Mouse (Mus musculus) MEL-GATA-1-ER (cell line): ENCODE measurements at regions not wholly inside any gene's neighbourhood (a gene's known extent, or its start where the extent isn't known, plus 50 kb on each side); places are given as distances from the start of the nearest gene placed in this dataset.

Source experiments
- DNase-seq: peaks from one replicate; pipeline ENCODE4 v3.0.0-alpha.2; 2012; ENCODE audit warnings: low read depth; ENCODE audit errors: extremely low read depth

DNA sequence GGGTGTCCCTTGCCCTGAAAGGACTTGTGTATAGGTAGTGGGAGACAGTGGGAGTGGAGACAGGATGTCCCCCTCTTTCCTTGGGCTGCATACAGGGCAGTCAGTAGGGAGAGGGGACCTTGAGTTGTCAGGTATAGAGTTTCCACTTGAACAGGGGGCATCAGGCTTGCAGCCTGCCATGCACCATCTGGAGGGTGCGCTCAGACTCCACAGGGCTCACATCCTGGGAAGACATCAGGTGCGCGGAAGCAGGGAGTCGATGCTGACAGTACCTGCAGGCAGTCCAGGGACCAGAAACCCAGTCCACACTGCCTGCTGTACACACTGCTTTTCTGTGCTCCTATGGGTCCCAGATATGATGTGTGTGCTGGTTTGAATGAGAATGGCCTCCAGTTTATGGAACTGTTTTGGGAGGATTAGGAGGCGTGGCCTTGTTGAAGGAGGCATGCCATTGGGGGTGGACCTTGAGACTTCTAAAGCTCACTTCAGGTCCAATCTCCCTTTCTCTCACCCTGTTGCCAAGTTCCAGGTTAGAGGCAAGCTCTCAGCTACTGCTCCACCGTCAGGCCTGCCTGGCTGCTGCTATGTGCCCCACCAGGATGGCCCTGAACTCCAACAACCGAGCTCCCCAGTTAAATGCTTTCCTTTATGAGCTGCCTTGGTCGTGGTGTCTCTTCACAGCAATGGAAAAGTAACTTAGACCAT lies 262.1 kb downstream of the Matn1 start:
- DNase-seq = no peak

- DNase-seq = no peak
Measured at GRCm38 (mm10) chr4:131206886-131207200, 262.7 kb downstream of the Matn1 start.

DNA sequence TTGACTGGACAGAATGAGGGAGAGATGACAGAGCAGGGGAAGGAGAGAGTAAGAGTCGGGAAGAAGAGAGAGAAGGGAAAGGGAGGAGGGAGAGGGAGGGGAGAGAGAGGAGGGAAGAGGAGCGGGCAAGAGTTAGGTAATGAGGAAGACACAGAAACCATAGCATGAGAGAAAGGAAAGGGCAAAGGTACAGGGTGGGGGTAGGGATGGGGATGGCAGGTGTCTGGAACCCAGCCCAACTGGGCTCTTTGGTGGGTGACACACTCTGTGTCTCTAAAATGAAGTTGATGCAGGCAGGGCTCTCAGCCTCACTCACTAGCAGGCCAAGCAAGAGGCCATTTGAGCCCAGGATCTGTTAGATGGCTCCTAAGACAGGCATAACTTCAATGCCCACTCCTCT lies 263.1 kb downstream of the Matn1 start:
- no peak for DNase-seq

DNA sequence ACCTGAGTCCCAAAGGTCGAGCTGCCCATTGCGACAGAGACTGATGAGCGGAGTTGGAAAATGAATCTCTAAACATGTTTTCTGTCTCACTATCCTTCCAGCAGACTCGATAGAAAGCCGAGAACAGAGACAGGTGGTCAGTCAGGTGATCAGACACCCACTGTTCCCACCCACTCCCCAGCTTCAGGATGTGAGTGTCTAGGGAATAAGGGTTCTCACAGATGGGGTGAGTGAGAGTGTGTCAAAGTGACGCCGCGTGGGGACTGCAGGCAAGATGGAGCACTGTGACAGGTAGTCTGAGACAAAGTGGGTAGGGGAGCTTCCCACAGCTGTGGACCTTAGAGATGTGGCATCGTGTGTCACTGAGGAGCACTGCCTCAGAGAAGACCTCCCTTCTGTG lies 264.0 kb downstream of the Matn1 start:
- no peak for DNase-seq

- DNase-seq = no peak
Measured at GRCm38 (mm10) chr4:131208637-131209036, 264.5 kb downstream of the Matn1 start.

DNA sequence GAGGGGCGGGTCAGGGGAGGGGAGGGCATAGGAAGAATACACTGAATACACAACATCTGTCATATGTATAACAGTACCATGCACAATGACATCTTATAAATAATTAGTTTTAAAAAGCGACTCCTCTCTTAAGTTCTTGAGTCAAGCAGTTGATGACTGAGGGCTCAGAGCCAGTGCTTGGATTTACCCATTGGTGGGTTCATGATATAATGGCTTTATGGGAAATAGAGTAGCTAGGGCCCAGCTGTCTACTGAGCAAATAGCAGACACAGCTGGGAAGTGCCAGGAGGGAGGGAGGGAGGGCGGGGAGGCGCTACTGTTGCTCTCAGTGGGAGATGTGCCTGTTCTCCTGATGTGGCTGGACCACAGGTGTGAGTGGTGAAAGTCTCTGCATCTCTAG lies 268.5 kb downstream of the Matn1 start:
- no peak for DNase-seq

DNA sequence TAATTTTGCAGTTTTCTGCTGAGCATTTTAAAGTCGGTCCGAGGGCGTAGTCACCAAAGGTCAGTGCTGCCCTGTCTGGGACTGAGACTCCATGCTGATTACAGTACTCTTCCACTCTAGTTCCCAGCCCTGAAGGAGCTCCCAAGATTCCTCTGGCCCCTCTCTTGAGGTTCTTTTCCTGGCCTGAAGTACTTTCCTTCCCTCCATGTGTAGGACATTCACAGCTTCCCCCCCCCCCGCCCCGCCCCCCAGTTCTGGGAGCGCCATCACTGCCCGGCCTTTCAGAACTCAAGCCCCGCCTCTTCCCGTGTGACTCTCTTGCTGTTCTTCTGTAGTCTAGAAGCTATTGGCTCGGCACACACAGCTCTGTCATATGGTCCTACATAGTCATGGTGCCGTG lies 271.5 kb downstream of the Matn1 start:
- no peak for DNase-seq

DNA sequence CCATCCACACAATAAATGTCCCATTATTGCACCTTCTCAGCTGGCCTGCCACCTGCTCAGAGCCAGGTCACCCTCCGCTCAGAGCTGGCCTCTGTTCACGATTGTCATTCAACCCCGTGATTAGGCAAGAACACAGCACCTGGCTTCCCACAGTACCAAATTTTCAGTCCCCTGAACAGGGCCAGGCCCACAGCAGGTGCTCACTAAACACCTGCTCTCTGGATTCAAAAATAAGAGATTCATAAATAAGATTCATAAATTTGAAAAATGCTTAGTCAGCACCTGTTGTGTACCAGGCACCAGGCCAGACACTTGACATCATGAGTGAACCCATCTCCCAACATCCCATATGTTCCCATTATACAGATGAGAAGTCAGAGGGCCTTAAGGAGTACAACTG lies 272.2 kb downstream of the Matn1 start:
- DNase-seq = no peak

GRCm38 (mm10) chr4:131217083-131217482 lies 272.9 kb downstream of the Matn1 start:
- DNase-seq = no peak

DNA sequence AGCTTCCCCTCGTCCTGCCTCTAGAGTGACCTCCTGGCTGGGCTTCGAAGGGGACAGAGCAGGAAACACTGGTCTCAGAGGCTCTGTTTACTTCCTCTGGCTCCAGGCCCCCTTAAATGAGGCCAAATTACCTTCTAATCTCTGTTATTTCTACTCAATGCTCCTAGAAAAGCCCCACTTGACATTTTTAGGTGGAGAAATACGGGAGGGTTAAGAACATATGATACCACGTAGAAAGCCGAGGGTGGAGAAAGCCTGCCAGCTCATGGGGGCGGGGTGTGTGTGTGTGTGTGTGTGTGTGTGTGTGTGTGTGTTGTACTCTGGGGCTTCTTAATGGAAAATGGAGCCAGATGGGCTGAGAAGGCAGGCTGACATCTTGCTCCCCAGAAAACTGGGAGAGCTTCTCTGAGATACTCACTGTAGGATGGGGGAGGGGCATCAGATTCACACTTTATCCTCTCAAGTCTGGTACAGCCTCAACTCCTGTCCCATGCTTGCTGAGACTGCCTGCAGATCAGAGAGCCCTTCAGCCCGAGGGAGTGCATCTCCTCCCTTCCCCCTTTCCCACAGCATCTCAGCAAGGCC lies 273.5 kb downstream of the Matn1 start:
- DNase-seq = no peak

DNA sequence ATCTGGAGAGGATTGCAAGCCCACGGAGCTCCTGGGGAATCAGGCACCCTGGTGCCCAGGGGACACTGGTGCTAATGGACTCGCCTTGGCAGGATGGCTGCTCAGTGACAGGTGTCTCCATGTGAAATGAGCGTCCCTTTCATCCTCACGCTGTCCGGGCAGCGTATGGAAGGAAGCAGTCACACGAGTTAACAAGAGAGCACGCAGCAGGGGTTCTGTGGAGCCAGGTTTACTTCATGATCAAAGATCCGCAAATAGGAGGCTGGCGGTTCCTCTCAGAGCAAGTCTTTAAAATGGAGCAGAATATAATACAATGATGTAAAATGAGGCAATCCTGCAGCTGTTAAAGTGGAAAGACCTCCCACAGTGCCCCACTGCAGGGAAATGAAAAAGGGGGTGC lies 276.8 kb downstream of the Matn1 start:
- DNase-seq = no peak

GRCm38 (mm10) chr4:131230361-131230760 lies 286.2 kb downstream of the Matn1 start:
- DNase-seq = no peak

GRCm38 (mm10) chr4:131236611-131237031 lies 292.4 kb downstream of the Matn1 start:
- no peak for DNase-seq

DNA sequence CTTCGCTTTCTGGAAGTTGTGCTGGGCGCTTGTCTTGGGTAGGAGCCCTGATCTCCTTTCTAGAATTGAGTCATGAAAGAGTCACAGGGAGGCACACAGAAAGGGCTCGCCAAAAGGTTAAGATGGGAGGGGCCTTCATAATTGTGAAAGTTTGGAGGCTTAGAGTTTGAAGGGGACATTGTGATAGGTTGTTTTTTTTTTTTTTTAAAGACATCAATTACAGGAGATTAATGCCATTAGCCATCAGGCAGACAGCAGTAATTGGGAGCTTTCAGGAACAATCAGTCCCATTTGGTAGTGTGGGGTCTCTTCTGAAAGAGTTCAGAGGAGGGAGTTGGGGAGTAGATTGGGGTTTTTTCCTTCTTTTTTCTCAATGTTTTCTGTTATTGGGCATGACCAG lies 294.4 kb downstream of the Matn1 start:
- DNase-seq = no peak

DNA sequence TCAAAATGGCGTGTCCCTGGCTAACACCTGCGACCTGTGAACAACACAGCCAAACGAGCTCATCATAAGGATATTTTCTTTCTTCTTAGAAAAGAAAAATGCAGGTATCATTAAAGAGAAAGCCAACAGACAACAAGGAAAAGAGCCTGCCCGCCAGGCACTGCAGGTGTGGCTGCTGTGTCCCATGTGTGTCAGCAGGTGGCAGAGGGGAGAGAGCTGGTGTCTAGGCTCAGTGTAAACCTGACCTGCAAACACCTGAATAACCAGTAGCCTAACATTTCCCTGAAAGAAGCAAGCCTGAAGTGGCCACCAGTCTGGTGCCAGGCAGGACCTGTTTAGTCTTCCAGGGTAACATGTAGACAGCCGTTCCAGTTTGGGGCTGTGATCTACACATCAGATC lies 294.9 kb downstream of the Matn1 start:
- DNase-seq = no peak

GRCm38 (mm10) chr4:131240457-131240856 lies 296.3 kb downstream of the Matn1 start:
- no peak for DNase-seq

- DNase-seq = no peak
Measured at GRCm38 (mm10) chr4:131242250-131242649, 298.1 kb downstream of the Matn1 start.

- DNase-seq = no peak
Measured at GRCm38 (mm10) chr4:131243744-131244387, 299.7 kb downstream of the Matn1 start.

DNA sequence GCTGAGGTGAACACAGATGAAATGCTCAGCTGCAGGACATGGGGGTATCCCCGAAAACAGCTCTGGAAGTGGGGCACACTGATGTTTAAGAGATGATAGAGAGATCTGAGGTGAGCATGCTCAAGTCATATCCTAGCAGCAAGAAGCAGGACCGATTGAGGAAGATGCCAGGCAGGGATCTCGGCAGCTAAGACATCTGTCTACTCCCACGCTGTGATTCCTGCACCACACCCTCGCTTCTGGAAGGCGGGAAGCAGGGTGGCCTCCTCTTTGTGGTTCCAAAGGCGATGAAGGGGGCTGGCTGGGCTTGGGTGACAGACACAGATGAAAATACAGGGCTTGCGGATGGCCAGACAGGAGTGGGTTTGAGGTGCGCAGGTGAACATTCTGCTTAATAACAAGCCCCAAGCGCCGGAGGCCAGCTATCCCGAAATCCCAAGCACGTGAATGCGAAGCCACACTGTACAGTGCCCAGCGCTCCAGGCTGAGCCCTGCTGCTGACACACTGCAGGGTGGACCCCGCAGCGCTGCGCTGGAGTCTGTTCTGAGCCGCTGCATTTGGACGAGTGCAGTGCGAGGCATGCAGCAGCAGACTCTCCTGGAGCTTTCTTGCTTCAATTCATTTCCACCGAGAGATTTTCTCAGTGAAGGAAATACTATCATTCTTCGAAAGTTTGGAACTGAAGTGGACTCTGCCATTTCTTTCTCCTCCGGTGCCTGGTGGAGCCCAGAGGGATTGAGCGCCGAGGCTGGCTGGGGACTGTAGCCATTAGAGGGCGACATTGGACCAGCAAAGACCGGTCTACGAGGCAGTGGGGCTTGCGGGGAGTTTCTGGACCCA lies 308.6 kb downstream of the Matn1 start:
- DNase-seq = no peak

DNA sequence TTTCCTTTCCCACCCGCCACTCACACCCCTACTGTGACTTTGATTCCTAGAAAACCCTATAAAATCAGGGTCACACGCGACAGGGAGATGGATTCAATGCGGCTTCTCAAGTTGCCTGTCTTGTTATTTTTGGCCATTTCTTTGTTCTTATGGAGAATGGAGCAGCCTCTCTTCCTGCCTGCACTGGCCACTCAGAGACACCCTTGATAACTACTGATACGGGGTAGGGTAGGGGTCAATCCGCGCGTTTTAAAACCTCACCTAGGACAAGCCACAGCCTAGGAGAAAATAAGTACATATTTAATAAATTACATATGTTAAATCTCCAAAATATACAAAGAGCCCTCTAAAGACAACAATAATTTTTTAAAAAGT lies 309.2 kb downstream of the Matn1 start:
- DNase-seq = no peak

DNA sequence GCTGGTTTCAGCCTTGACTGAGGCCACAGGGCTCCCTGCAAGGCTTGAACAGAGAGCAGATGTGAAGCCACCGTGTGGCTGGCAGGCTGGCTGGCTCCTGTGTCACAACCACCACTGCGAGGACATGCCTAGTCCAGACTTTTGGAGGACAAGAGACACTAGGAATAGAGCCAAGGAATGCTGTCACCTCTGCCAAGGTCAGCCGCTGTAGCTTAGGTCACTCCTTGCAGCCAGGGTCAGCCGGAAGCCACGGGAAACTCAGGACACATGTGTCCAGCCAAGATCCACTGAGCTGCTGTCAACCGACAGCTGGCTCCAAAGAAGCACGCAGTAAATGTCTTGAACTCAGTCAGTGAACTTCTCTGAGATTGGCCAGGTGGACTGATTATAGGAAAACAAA lies 310.1 kb downstream of the Matn1 start:
- DNase-seq = no peak

- no peak for DNase-seq
Measured at GRCm38 (mm10) chr4:131254691-131255090, 310.5 kb downstream of the Matn1 start.
